Mouse (Mus musculus): ENCODE results near the gene Mdp1. TPM values are rescaled to one million over a fixed set of nuclear protein-coding genes. Genes with fewer than 3 reads are reported as not detected.

Gene Mdp1
- 8.9 TPM for polyA plus RNA-seq (2015; fragmentation: Illumina TruSeq; extraction: RNeasy Lipid Tissue Mini Kit (QIAGEN cat#74804); ENCODE audit: insufficient read depth, low read depth, low replicate concordance)

GRCm38 (mm10) chr14:55659960-55660573, at the start of gene Mdp1:
Gene Mdp1, minus strand, starts transcription at chr14:55660508.

GRCm38 (mm10) chr14:55681160-55682117, 21.1 kb upstream of the Mdp1 start, which contains the start of gene Tinf2:
Gene Tinf2, minus strand, starts transcription at chr14:55681820.

GRCm38 (mm10) chr14:55671833-55672740, 11.8 kb upstream of the Mdp1 start, which contains the start of the genes Gmpr2 and Nedd8:
Gene Gmpr2, plus strand, starts transcription at chr14:55671941.
Gene Nedd8, minus strand, starts transcription at chr14:55672124.

GRCm38 (mm10) chr14:55649884-55650283, 10.4 kb downstream of the Mdp1 start, which contains the start of gene Tssk4:
Gene Tssk4, plus strand, starts transcription at chr14:55650184.

GRCm38 (mm10) chr14:55643060-55643907, 17.0 kb downstream of the Mdp1 start, which contains the start of gene Tm9sf1:
Gene Tm9sf1, minus strand, starts transcription at chr14:55643806.

GRCm38 (mm10) chr14:55637795-55638194, 22.5 kb downstream of the Mdp1 start, which contains the start of gene Gm49378:
Gene Gm49378, minus strand, starts transcription at chr14:55637895.

GRCm38 (mm10) chr14:55635523-55636007, 24.7 kb downstream of the Mdp1 start, which contains the start of gene Ipo4:
Gene Ipo4, minus strand, starts transcription at chr14:55635957.

GRCm38 (mm10) chr14:55617822-55618221, 42.5 kb downstream of the Mdp1 start, which contains the start of gene Rec8:
Gene Rec8, plus strand, starts transcription at chr14:55618037.

Other genes with a start within 250 kb of the Mdp1 start
- 17.0 TPM for gene Dhrs4, start 181.8 kb downstream of the Mdp1 start, polyA plus RNA-seq (2015; fragmentation: Illumina TruSeq; extraction: RNeasy Lipid Tissue Mini Kit (QIAGEN cat#74804); ENCODE audit: insufficient read depth, low read depth, low replicate concordance)
- 11.7 TPM for gene Carmil3, start 169.9 kb downstream of the Mdp1 start, polyA plus RNA-seq (2015; fragmentation: Illumina TruSeq; extraction: RNeasy Lipid Tissue Mini Kit (QIAGEN cat#74804); ENCODE audit: insufficient read depth, low read depth, low replicate concordance)
- gene Cpne6, start 150.1 kb downstream of the Mdp1 start, polyA plus RNA-seq (2015; fragmentation: Illumina TruSeq; extraction: RNeasy Lipid Tissue Mini Kit (QIAGEN cat#74804); ENCODE audit: insufficient read depth, low read depth, low replicate concordance), result not detected
- gene Nrl, start 135.5 kb downstream of the Mdp1 start, polyA plus RNA-seq (2015; fragmentation: Illumina TruSeq; extraction: RNeasy Lipid Tissue Mini Kit (QIAGEN cat#74804); ENCODE audit: insufficient read depth, low read depth, low replicate concordance), result not detected
- 29.0 TPM for gene Pck2, start 120.2 kb downstream of the Mdp1 start, polyA plus RNA-seq (2015; fragmentation: Illumina TruSeq; extraction: RNeasy Lipid Tissue Mini Kit (QIAGEN cat#74804); ENCODE audit: insufficient read depth, low read depth, low replicate concordance)
- gene Dcaf11, start 100.5 kb downstream of the Mdp1 start, polyA plus RNA-seq (2015; fragmentation: Illumina TruSeq; extraction: RNeasy Lipid Tissue Mini Kit (QIAGEN cat#74804); ENCODE audit: insufficient read depth, low read depth, low replicate concordance), result 38.9 TPM
- gene A730061H03Rik, start 100.1 kb downstream of the Mdp1 start, polyA plus RNA-seq (2015; fragmentation: Illumina TruSeq; extraction: RNeasy Lipid Tissue Mini Kit (QIAGEN cat#74804); ENCODE audit: insufficient read depth, low read depth, low replicate concordance), result not detected
- not detected for gene Fitm1, start 84.9 kb downstream of the Mdp1 start, polyA plus RNA-seq (2015; fragmentation: Illumina TruSeq; extraction: RNeasy Lipid Tissue Mini Kit (QIAGEN cat#74804); ENCODE audit: insufficient read depth, low read depth, low replicate concordance)
- 38.5 TPM for gene Psme1, start 82.4 kb downstream of the Mdp1 start, polyA plus RNA-seq (2015; fragmentation: Illumina TruSeq; extraction: RNeasy Lipid Tissue Mini Kit (QIAGEN cat#74804); ENCODE audit: insufficient read depth, low read depth, low replicate concordance)
- gene Emc9, start 75.2 kb downstream of the Mdp1 start, polyA plus RNA-seq (2015; fragmentation: Illumina TruSeq; extraction: RNeasy Lipid Tissue Mini Kit (QIAGEN cat#74804); ENCODE audit: insufficient read depth, low read depth, low replicate concordance), result 11.7 TPM
- gene Psme2, start 69.4 kb downstream of the Mdp1 start, polyA plus RNA-seq (2015; fragmentation: Illumina TruSeq; extraction: RNeasy Lipid Tissue Mini Kit (QIAGEN cat#74804); ENCODE audit: insufficient read depth, low read depth, low replicate concordance), result 49.1 TPM
- gene Rnf31, start 68.8 kb downstream of the Mdp1 start, polyA plus RNA-seq (2015; fragmentation: Illumina TruSeq; extraction: RNeasy Lipid Tissue Mini Kit (QIAGEN cat#74804); ENCODE audit: insufficient read depth, low read depth, low replicate concordance), result 14.7 TPM
- gene Irf9, start 56.9 kb downstream of the Mdp1 start, polyA plus RNA-seq (2015; fragmentation: Illumina TruSeq; extraction: RNeasy Lipid Tissue Mini Kit (QIAGEN cat#74804); ENCODE audit: insufficient read depth, low read depth, low replicate concordance), result 11.2 TPM
- gene Rec8, start 42.5 kb downstream of the Mdp1 start, polyA plus RNA-seq (2015; fragmentation: Illumina TruSeq; extraction: RNeasy Lipid Tissue Mini Kit (QIAGEN cat#74804); ENCODE audit: insufficient read depth, low read depth, low replicate concordance), result 9.7 TPM
- gene Ipo4, start 24.6 kb downstream of the Mdp1 start, polyA plus RNA-seq (2015; fragmentation: Illumina TruSeq; extraction: RNeasy Lipid Tissue Mini Kit (QIAGEN cat#74804); ENCODE audit: insufficient read depth, low read depth, low replicate concordance), result 49.8 TPM
- 1.6 TPM for gene Gm49378, start 22.6 kb downstream of the Mdp1 start, polyA plus RNA-seq (2015; fragmentation: Illumina TruSeq; extraction: RNeasy Lipid Tissue Mini Kit (QIAGEN cat#74804); ENCODE audit: insufficient read depth, low read depth, low replicate concordance)
- 17.3 TPM for gene Tm9sf1, start 16.7 kb downstream of the Mdp1 start, polyA plus RNA-seq (2015; fragmentation: Illumina TruSeq; extraction: RNeasy Lipid Tissue Mini Kit (QIAGEN cat#74804); ENCODE audit: insufficient read depth, low read depth, low replicate concordance)
- gene Tssk4, start 10.3 kb downstream of the Mdp1 start, polyA plus RNA-seq (2015; fragmentation: Illumina TruSeq; extraction: RNeasy Lipid Tissue Mini Kit (QIAGEN cat#74804); ENCODE audit: insufficient read depth, low read depth, low replicate concordance), result 0.59 TPM
- gene Gmpr2, start 11.4 kb upstream of the Mdp1 start, polyA plus RNA-seq (2015; fragmentation: Illumina TruSeq; extraction: RNeasy Lipid Tissue Mini Kit (QIAGEN cat#74804); ENCODE audit: insufficient read depth, low read depth, low replicate concordance), result 5.6 TPM
- 60.9 TPM for gene Nedd8, start 11.6 kb upstream of the Mdp1 start, polyA plus RNA-seq (2015; fragmentation: Illumina TruSeq; extraction: RNeasy Lipid Tissue Mini Kit (QIAGEN cat#74804); ENCODE audit: insufficient read depth, low read depth, low replicate concordance)
- 5.5 TPM for gene Tinf2, start 21.3 kb upstream of the Mdp1 start, polyA plus RNA-seq (2015; fragmentation: Illumina TruSeq; extraction: RNeasy Lipid Tissue Mini Kit (QIAGEN cat#74804); ENCODE audit: insufficient read depth, low read depth, low replicate concordance)
- 0.30 TPM for gene Tgm1, start 53.4 kb upstream of the Mdp1 start, polyA plus RNA-seq (2015; fragmentation: Illumina TruSeq; extraction: RNeasy Lipid Tissue Mini Kit (QIAGEN cat#74804); ENCODE audit: insufficient read depth, low read depth, low replicate concordance)
- 9.4 TPM for gene Rabggta, start 61.8 kb upstream of the Mdp1 start, polyA plus RNA-seq (2015; fragmentation: Illumina TruSeq; extraction: RNeasy Lipid Tissue Mini Kit (QIAGEN cat#74804); ENCODE audit: insufficient read depth, low read depth, low replicate concordance)
- gene Dhrs1, start 85.2 kb upstream of the Mdp1 start, polyA plus RNA-seq (2015; fragmentation: Illumina TruSeq; extraction: RNeasy Lipid Tissue Mini Kit (QIAGEN cat#74804); ENCODE audit: insufficient read depth, low read depth, low replicate concordance), result 28.8 TPM
- 2.8 TPM for gene Nop9, start 85.2 kb upstream of the Mdp1 start, polyA plus RNA-seq (2015; fragmentation: Illumina TruSeq; extraction: RNeasy Lipid Tissue Mini Kit (QIAGEN cat#74804); ENCODE audit: insufficient read depth, low read depth, low replicate concordance)
- not detected for gene Cideb, start 98.0 kb upstream of the Mdp1 start, polyA plus RNA-seq (2015; fragmentation: Illumina TruSeq; extraction: RNeasy Lipid Tissue Mini Kit (QIAGEN cat#74804); ENCODE audit: insufficient read depth, low read depth, low replicate concordance)
- gene Ltb4r2, start 100.9 kb upstream of the Mdp1 start, polyA plus RNA-seq (2015; fragmentation: Illumina TruSeq; extraction: RNeasy Lipid Tissue Mini Kit (QIAGEN cat#74804); ENCODE audit: insufficient read depth, low read depth, low replicate concordance), result not detected
- gene Ltb4r1, start 105.5 kb upstream of the Mdp1 start, polyA plus RNA-seq (2015; fragmentation: Illumina TruSeq; extraction: RNeasy Lipid Tissue Mini Kit (QIAGEN cat#74804); ENCODE audit: insufficient read depth, low read depth, low replicate concordance), result not detected
- 14.4 TPM for gene Adcy4, start 123.6 kb upstream of the Mdp1 start, polyA plus RNA-seq (2015; fragmentation: Illumina TruSeq; extraction: RNeasy Lipid Tissue Mini Kit (QIAGEN cat#74804); ENCODE audit: insufficient read depth, low read depth, low replicate concordance)
- 2.2 TPM for gene Ripk3, start 128.4 kb upstream of the Mdp1 start, polyA plus RNA-seq (2015; fragmentation: Illumina TruSeq; extraction: RNeasy Lipid Tissue Mini Kit (QIAGEN cat#74804); ENCODE audit: insufficient read depth, low read depth, low replicate concordance)
- 5.5 TPM for gene Nfatc4, start 162.6 kb upstream of the Mdp1 start, polyA plus RNA-seq (2015; fragmentation: Illumina TruSeq; extraction: RNeasy Lipid Tissue Mini Kit (QIAGEN cat#74804); ENCODE audit: insufficient read depth, low read depth, low replicate concordance)
- gene Nynrin, start 193.5 kb upstream of the Mdp1 start, polyA plus RNA-seq (2015; fragmentation: Illumina TruSeq; extraction: RNeasy Lipid Tissue Mini Kit (QIAGEN cat#74804); ENCODE audit: insufficient read depth, low read depth, low replicate concordance), result 2.1 TPM
- gene Cbln3, start 223.9 kb upstream of the Mdp1 start, polyA plus RNA-seq (2015; fragmentation: Illumina TruSeq; extraction: RNeasy Lipid Tissue Mini Kit (QIAGEN cat#74804); ENCODE audit: insufficient read depth, low read depth, low replicate concordance), result not detected
- gene Khnyn, start 224.4 kb upstream of the Mdp1 start, polyA plus RNA-seq (2015; fragmentation: Illumina TruSeq; extraction: RNeasy Lipid Tissue Mini Kit (QIAGEN cat#74804); ENCODE audit: insufficient read depth, low read depth, low replicate concordance), result 5.2 TPM
- gene Sdr39u1, start 239.8 kb upstream of the Mdp1 start, polyA plus RNA-seq (2015; fragmentation: Illumina TruSeq; extraction: RNeasy Lipid Tissue Mini Kit (QIAGEN cat#74804); ENCODE audit: insufficient read depth, low read depth, low replicate concordance), result 11.8 TPM